Mouse (Mus musculus): ENCODE measurements around the gene Sorcs2. TPM values are rescaled to one million over a fixed set of nuclear protein-coding genes. Genes with fewer than 3 reads are reported as not detected.

The Sorcs2 gene
- polyA plus RNA-seq, 1 experiment: 2.3 TPM

GRCm38 (mm10) chr5:36130393-36131011, 267.4 kb downstream of the Sorcs2 start:
- no peak overlapping the region for H3K4me3 ChIP-seq (ENCODE audit: extremely low read depth, insufficient read depth, insufficient read length)
- WGBS: 47% methylated on average over 8 of the region's 8 CpGs
- no peaks in the 10 kb centered on the region for H3K4me1 ChIP-seq (ENCODE audit: control insufficient read depth, insufficient read depth, insufficient read length)
- H3K27ac ChIP-seq (ENCODE audit: insufficient read depth, low read length): no peak overlapping the region
- DNase-seq (ENCODE audit: low read depth in 1 of 2, low spot score in 2 of 2): no peak
- no peaks in the 10 kb centered on the region for H3K27me3 ChIP-seq (ENCODE audit: control insufficient read depth, insufficient read depth, low read length)
- H3K36me3 ChIP-seq (ENCODE audit: control insufficient read depth, insufficient read depth, low read length): no peaks in the 10 kb centered on the region
- TF ChIP-seq CTCF (IDR thresholded peaks at IDR 0.05; ENCODE audit: extremely low read depth, insufficient read depth, insufficient read length, insufficient replicate concordance): no peak
- TF ChIP-seq POLR2A (IDR thresholded peaks at IDR 0.05; ENCODE audit: low read depth, low read length): no peak

- no peak overlapping the region for H3K27ac ChIP-seq (ENCODE audit: insufficient read depth, low read length)
- no peak for TF ChIP-seq CTCF (IDR thresholded peaks at IDR 0.05; ENCODE audit: extremely low read depth, insufficient read depth, insufficient read length, insufficient replicate concordance)
- TF ChIP-seq POLR2A (IDR thresholded peaks at IDR 0.05; ENCODE audit: low read depth, low read length): no peak
- H3K27me3 ChIP-seq (ENCODE audit: control insufficient read depth, insufficient read depth, low read length): no peaks in the 10 kb centered on the region
- 68% methylated on average over 2 of the region's 2 CpGs for WGBS
- no peak overlapping the region for H3K4me3 ChIP-seq (ENCODE audit: extremely low read depth, insufficient read depth, insufficient read length)
- no peaks in the 10 kb centered on the region for H3K4me1 ChIP-seq (ENCODE audit: control insufficient read depth, insufficient read depth, insufficient read length)
- DNase-seq (ENCODE audit: low read depth in 1 of 2, low spot score in 2 of 2): no peak
- H3K36me3 ChIP-seq (ENCODE audit: control insufficient read depth, insufficient read depth, low read length): no peaks in the 10 kb centered on the region
These were observed 268.3 kb downstream of the Sorcs2 start for GRCm38 (mm10) chr5:36129661-36130060.

GRCm38 (mm10) chr5:36128513-36128912, 269.4 kb downstream of the Sorcs2 start:
- TF ChIP-seq CTCF (IDR thresholded peaks at IDR 0.05; ENCODE audit: extremely low read depth, insufficient read depth, insufficient read length, insufficient replicate concordance): no peak
- no peak for TF ChIP-seq POLR2A (IDR thresholded peaks at IDR 0.05; ENCODE audit: low read depth, low read length)
- no peak overlapping the region for H3K4me3 ChIP-seq (ENCODE audit: extremely low read depth, insufficient read depth, insufficient read length)
- WGBS: 61% methylated on average over 3 of the region's 3 CpGs
- H3K27ac ChIP-seq (ENCODE audit: insufficient read depth, low read length): no peak overlapping the region
- H3K4me1 ChIP-seq (ENCODE audit: control insufficient read depth, insufficient read depth, insufficient read length): no peaks in the 10 kb centered on the region
- no peak for DNase-seq (ENCODE audit: low read depth in 1 of 2, low spot score in 2 of 2)
- no peaks in the 10 kb centered on the region for H3K36me3 ChIP-seq (ENCODE audit: control insufficient read depth, insufficient read depth, low read length)
- no peaks in the 10 kb centered on the region for H3K27me3 ChIP-seq (ENCODE audit: control insufficient read depth, insufficient read depth, low read length)

- H3K4me1 ChIP-seq (ENCODE audit: control insufficient read depth, insufficient read depth, insufficient read length): no peaks in the 10 kb centered on the region
- DNase-seq (ENCODE audit: low read depth in 1 of 2, low spot score in 2 of 2): no peak
- TF ChIP-seq CTCF (IDR thresholded peaks at IDR 0.05; ENCODE audit: extremely low read depth, insufficient read depth, insufficient read length, insufficient replicate concordance) (no peak), POLR2A (IDR thresholded peaks at IDR 0.05; ENCODE audit: low read depth, low read length) (no peak)
- no peak overlapping the region for H3K4me3 ChIP-seq (ENCODE audit: extremely low read depth, insufficient read depth, insufficient read length)
- WGBS: 94% methylated on average over 6 of the region's 6 CpGs
- no peaks in the 10 kb centered on the region for H3K27me3 ChIP-seq (ENCODE audit: control insufficient read depth, insufficient read depth, low read length)
- no peaks in the 10 kb centered on the region for H3K36me3 ChIP-seq (ENCODE audit: control insufficient read depth, insufficient read depth, low read length)
- no peak overlapping the region for H3K27ac ChIP-seq (ENCODE audit: insufficient read depth, low read length)
These were observed 272.9 kb downstream of the Sorcs2 start for GRCm38 (mm10) chr5:36124993-36125392.

- no peaks in the 10 kb centered on the region for H3K27me3 ChIP-seq (ENCODE audit: control insufficient read depth, insufficient read depth, low read length)
- DNase-seq (ENCODE audit: low read depth in 1 of 2, low spot score in 2 of 2): no peak
- WGBS: 91% methylated on average over 10 of the region's 10 CpGs
- H3K4me3 ChIP-seq (ENCODE audit: extremely low read depth, insufficient read depth, insufficient read length): no peak overlapping the region
- H3K4me1 ChIP-seq (ENCODE audit: control insufficient read depth, insufficient read depth, insufficient read length): no peaks in the 10 kb centered on the region
- no peak overlapping the region for H3K27ac ChIP-seq (ENCODE audit: insufficient read depth, low read length)
- TF ChIP-seq CTCF (IDR thresholded peaks at IDR 0.05; ENCODE audit: extremely low read depth, insufficient read depth, insufficient read length, insufficient replicate concordance) (no peak), POLR2A (IDR thresholded peaks at IDR 0.05; ENCODE audit: low read depth, low read length) (no peak)
- no peaks in the 10 kb centered on the region for H3K36me3 ChIP-seq (ENCODE audit: control insufficient read depth, insufficient read depth, low read length)
These were observed 275.0 kb downstream of the Sorcs2 start for GRCm38 (mm10) chr5:36122987-36123386.

- no peaks in the 10 kb centered on the region for H3K36me3 ChIP-seq (ENCODE audit: control insufficient read depth, insufficient read depth, low read length)
- TF ChIP-seq POLR2A (IDR thresholded peaks at IDR 0.05; ENCODE audit: low read depth, low read length) (no peak), CTCF (IDR thresholded peaks at IDR 0.05; ENCODE audit: extremely low read depth, insufficient read depth, insufficient read length, insufficient replicate concordance) (no peak)
- H3K27ac ChIP-seq (ENCODE audit: insufficient read depth, low read length): no peak overlapping the region
- H3K27me3 ChIP-seq (ENCODE audit: control insufficient read depth, insufficient read depth, low read length): no peaks in the 10 kb centered on the region
- no peak overlapping the region for H3K4me3 ChIP-seq (ENCODE audit: extremely low read depth, insufficient read depth, insufficient read length)
- 55% methylated on average over 3 of the region's 3 CpGs for WGBS
- no peaks in the 10 kb centered on the region for H3K4me1 ChIP-seq (ENCODE audit: control insufficient read depth, insufficient read depth, insufficient read length)
- DNase-seq (ENCODE audit: low read depth in 1 of 2, low spot score in 2 of 2): no peak
These were observed 277.0 kb downstream of the Sorcs2 start for GRCm38 (mm10) chr5:36120931-36121341.

GRCm38 (mm10) chr5:36118061-36118460, 279.9 kb downstream of the Sorcs2 start:
- no peak overlapping the region for H3K4me3 ChIP-seq (ENCODE audit: extremely low read depth, insufficient read depth, insufficient read length)
- no peaks in the 10 kb centered on the region for H3K27me3 ChIP-seq (ENCODE audit: control insufficient read depth, insufficient read depth, low read length)
- no peaks in the 10 kb centered on the region for H3K36me3 ChIP-seq (ENCODE audit: control insufficient read depth, insufficient read depth, low read length)
- H3K27ac ChIP-seq (ENCODE audit: insufficient read depth, low read length): no peak overlapping the region
- TF ChIP-seq POLR2A (IDR thresholded peaks at IDR 0.05; ENCODE audit: low read depth, low read length) (no peak), CTCF (IDR thresholded peaks at IDR 0.05; ENCODE audit: extremely low read depth, insufficient read depth, insufficient read length, insufficient replicate concordance) (no peak)
- DNase-seq (ENCODE audit: low read depth in 1 of 2, low spot score in 2 of 2): no peak
- H3K4me1 ChIP-seq (ENCODE audit: control insufficient read depth, insufficient read depth, insufficient read length): no peaks in the 10 kb centered on the region
- WGBS: 75% methylated on average over 5 of the region's 5 CpGs

Data from spleen, adult 2 months (tissue).